Mouse (Mus musculus) lung, embryonic 14.5 days (tissue): ENCODE results near the gene Igf2r. TPM values are rescaled to one million over a fixed set of nuclear protein-coding genes. Genes with fewer than 3 reads are reported as not detected.
A peak's percentile ranks its signal among the peaks of the same experiment; 100 is the strongest.

Experiments
- ATAC-seq: fragments of 200-750 bp; cut with Nextera tagmentation; 2 replicates; pipeline ENCODE4 v1.8.0; 2017; ENCODE audit warnings: mild to moderate bottlenecking, moderate TSS enrichment, moderate library complexity; ENCODE audit not compliant: insufficient read depth
- DNase-seq: peaks from one replicate; pipeline ENCODE4 v3.0.0-alpha.2; 2015
- H3K27ac ChIP-seq: fragments of 300-500 bp; sonication (generic); 2 replicates; pipeline ENCODE4 v1.5.1; 2014; ENCODE audit warnings: low read depth, mild to moderate bottlenecking, moderate library complexity
- H3K27me3 ChIP-seq: fragments of 300-500 bp; sonication (generic); 2 replicates; pipeline ENCODE4 v1.6.1; 2014; ENCODE audit warnings: low read length, control low read depth; ENCODE audit not compliant: insufficient read depth
- H3K36me3 ChIP-seq: fragments of 300-500 bp; sonication (generic); 2 replicates; pipeline ENCODE4 v1.6.1; 2014; ENCODE audit warnings: control low read depth; ENCODE audit not compliant: insufficient read depth
- H3K4me1 ChIP-seq: fragments of 300-500 bp; sonication (generic); 2 replicates; pipeline ENCODE4 v1.6.1; 2014; ENCODE audit warnings: antibody characterized with exemption, control low read depth; ENCODE audit not compliant: insufficient read depth
- H3K4me2 ChIP-seq: fragments of 300-500 bp; sonication (generic); 2 replicates; pipeline ENCODE4 v1.6.1; 2014; ENCODE audit warnings: mild to moderate bottlenecking
- H3K4me3 ChIP-seq: fragments of 300-500 bp; sonication (generic); 2 replicates; pipeline ENCODE4 v1.5.1; 2014; ENCODE audit warnings: low read depth, low read length
- H3K9ac ChIP-seq: fragments of 300-500 bp; sonication (generic); 2 replicates; pipeline ENCODE4 v1.6.1; 2014
- H3K9me3 ChIP-seq: fragments of 300-500 bp; sonication (generic); 2 replicates; pipeline ENCODE4 v1.6.1; 2016; ENCODE audit warnings: low read depth, low read length, control low read depth
- CTCF ChIP-seq: IDR thresholded peaks from 2 replicates; pipeline ENCODE4 v1.5.1; 2016; ENCODE audit warnings: antibody characterized with exemption, low read depth
- WGBS: fragments of 180-500 bp; shearing (Covaris S2); extraction: QIAGEN DNeasy Blood & Tissue Kit; methylation state at CpG from one replicate; pipeline ENCODE4 v1.1.7; 2014; 5-methylcytosine and 5-hydroxymethylcytosine counted together
- polyA plus RNA-seq: library from polyadenylated mRNA; unstranded; fragments of >200 nt; fragmentation: Nextera tagmentation; extraction: Ambion mirVana; gene quantifications from 2 replicates; pipeline ENCODE4 v1.2.1, GENCODE M21; 2014

Igf2r gene
- polyA plus RNA-seq, 1 experiment from 2014 or later, result 87.0 TPM

DNA sequence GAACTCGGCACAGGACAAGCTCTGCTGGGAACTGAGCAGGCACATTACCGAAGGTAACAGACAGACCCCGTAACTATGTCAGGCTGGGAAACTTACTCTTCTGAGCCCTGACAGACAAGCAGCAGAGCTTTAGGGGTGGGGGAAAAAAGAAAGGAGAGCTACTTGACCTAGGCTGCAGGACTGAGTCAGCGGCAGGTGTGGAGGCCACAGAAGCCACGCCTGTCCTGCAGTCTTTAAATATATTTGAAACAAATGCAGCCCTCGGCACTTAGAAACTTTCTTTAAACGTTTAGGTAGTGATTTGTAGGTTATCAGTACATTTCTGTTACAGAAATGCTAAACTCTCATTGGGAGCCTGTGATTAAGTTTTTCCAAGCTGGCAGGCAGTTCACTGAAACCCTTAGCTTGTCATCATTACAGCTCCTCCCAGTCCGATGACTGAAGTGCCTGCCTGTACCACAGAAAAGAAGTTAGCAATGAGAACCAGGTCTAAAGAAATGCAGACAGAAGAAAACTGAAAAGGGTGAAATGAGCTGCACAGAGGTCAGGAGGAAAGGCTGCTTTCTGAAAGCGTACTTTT is 18.8 kb downstream of the Igf2r start:
- Histone ChIP-seq H3K4me2 (peak overlapping the region; percentile 51), H3K27me3 (no peaks in the 10 kb centered on the region), H3K4me3 (no peak overlapping the region), H3K36me3 (peaks cover 68% of the 10 kb centered on the region), H3K9me3 (no peaks in the 10 kb centered on the region), H3K27ac (peak overlapping the region; percentile 93), H3K9ac (peak overlapping the region; percentile 30; the same call in 1 of the 2 replicates), H3K4me1 (peaks cover 64% of the 10 kb centered on the region)
- ATAC-seq, result no peak
- no peak for TF ChIP-seq CTCF
- WGBS, result 34% methylated on average over 9 of the region's 9 CpGs
- DNase-seq, result no peak

DNA sequence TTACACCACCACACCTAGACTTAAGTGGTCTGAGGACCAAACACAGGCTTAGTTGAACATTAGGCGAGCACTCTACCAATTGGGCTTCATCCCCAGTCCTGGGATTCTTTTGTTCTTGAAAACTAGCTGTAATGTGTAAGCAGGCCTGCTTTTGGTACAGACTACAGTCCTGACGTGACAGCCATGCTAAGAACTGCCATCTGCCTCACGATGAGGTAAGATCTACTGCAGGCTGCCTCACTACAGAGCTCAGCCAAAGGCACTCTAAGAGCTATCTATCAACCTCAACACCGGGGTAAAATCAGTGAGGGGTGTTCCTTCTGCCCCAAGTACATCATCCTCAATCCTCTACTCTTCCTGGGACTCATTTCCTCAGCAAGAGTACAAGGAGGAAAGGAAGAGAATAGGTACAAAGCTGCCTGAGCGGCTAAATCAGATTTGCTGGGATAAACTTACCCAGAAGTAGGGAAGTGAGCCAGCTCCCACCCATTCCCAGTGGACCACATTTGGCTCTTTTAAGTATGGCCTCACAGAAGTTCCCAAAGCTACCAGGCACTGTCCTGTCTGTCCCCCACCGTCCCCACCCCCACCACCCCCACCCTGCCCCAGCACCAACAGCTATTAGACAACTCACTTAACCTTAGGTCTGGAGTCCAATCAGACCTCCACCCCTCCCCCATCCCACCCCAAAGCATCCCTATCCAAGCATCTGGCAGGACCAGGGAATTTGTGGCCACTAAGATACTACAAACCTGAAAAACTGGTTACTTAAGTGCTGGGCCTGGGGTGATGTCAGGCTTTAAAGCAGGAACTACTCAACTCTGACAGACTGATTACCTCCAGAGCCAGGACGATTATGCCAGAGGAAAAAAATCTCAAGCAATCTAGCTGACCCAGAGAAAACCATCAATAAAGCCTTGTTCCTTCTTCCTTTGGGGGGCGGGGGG is 19.8 kb downstream of the Igf2r start:
- H3K4me2 ChIP-seq, result peak overlapping the region; percentile 51
- peaks cover 69% of the 10 kb centered on the region for H3K36me3 ChIP-seq
- peaks cover 54% of the 10 kb centered on the region for H3K4me1 ChIP-seq
- H3K27ac ChIP-seq, result peak overlapping the region; percentile 93
- no peak overlapping the region for H3K9ac ChIP-seq
- H3K4me3 ChIP-seq, result no peak overlapping the region
- WGBS, result 17% methylated on average over 8 of the region's 8 CpGs
- ATAC-seq, result peak; percentile 74
- peak; percentile 81 for DNase-seq
- H3K27me3 ChIP-seq, result no peaks in the 10 kb centered on the region
- TF ChIP-seq CTCF, result no peak
- H3K9me3 ChIP-seq, result no peaks in the 10 kb centered on the region

DNA sequence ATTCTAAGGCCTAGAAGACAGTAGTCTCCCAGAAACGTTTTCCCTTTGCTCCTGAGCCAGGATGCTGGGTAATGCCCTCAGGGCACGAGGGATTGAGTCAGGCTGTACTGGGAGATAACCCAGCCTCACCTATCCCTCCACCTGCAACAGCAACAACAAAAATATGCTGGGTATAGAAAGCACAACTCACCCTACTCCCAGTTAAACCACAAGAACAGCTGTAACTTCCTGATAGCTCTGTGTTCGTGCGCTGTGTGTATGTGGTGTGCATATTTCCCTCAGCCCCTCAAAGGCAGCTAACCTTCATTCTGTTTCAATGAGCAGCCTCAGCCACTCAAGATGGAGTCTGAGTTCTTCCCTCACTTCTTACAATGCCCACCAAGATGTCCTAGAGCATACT is 23.7 kb downstream of the Igf2r start:
- Histone ChIP-seq H3K9me3 (peaks cover 23% of the 10 kb centered on the region), H3K4me2 (no peak overlapping the region), H3K27ac (no peak overlapping the region), H3K9ac (no peak overlapping the region), H3K4me1 (peaks cover 24% of the 10 kb centered on the region), H3K4me3 (no peak overlapping the region), H3K36me3 (peaks cover 83% of the 10 kb centered on the region), H3K27me3 (no peaks in the 10 kb centered on the region)
- DNase-seq (no peak), ATAC-seq (no peak)
- WGBS, result 74% methylated on average over 4 of the region's 4 CpGs
- TF ChIP-seq CTCF, result no peak

DNA sequence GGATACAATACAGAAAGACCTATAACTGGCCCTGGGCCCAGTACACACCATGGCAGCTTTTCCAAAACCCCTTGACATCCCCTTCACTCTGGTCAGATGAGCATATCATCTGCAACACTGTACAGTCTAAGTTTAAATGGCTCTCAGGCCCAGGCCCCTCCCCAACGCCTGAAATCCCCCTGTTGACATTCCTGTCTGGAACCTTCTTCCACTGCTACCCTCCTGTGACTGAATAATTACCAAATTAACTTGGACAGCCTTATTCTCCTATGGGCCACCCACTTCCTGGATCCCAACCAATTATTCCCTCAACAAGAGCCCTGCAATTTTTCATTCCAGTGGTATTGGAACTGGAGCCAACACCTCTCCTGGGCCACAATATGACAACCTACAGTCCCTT is 25.4 kb downstream of the Igf2r start:
- ATAC-seq (no peak), DNase-seq (no peak)
- Histone ChIP-seq H3K27me3 (no peaks in the 10 kb centered on the region), H3K4me3 (peak overlapping the region; percentile 61; the same call in 1 of the 2 replicates), H3K27ac (no peak overlapping the region), H3K9ac (no peak overlapping the region), H3K9me3 (peaks cover 23% of the 10 kb centered on the region), H3K4me1 (peaks cover 9% of the 10 kb centered on the region), H3K36me3 (peaks cover 96% of the 10 kb centered on the region), H3K4me2 (peak overlapping the region; percentile 53)
- no peak for TF ChIP-seq CTCF
- WGBS, result 46% methylated on average over 1 of the region's 1 CpGs

DNA sequence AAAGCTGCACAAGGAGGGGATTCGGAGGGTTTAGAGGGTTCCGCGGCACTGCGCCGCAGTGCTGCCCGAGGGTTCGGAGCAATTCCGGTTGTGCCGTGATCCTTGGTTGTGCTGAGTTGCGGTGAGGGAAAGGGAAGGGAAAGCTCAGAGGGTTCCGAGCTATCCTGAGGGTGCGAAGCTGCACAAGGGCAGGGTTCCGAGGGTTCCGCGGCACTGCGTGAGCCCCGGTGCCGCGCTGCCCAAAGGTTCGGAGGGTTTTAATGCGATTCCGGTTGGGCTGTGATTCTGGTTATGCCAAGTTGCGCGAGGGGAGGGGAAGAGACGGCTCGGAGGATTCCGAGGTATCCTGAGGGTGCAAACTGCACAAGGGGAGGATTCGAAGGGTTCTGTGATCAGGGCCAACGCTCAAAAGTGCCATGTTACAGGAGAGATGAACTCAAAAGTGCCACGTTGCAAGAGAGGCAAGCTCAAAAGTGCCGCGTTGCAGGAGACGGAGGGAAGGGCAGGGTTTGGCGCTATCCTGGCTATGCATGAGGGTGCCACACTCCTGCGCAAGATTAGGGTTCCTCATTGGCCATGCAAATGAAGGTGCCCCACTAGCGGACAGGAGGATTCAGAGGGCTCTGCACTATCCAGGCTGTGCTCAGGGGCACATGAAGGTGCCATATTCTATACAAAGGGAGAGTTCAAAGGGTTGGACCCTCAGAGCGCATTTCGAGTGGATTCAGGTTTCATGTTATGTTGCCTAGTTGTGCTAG is 27.1 kb downstream of the Igf2r start:
- DNase-seq (peak; percentile 54), ATAC-seq (peak; percentile 22; the same call in 1 of the 2 replicates)
- peak overlapping the region; percentile 83 for H3K27ac ChIP-seq
- peaks cover 96% of the 10 kb centered on the region for H3K36me3 ChIP-seq
- peaks cover 5% of the 10 kb centered on the region; the same call in 1 of the 2 replicates for H3K4me1 ChIP-seq
- H3K9me3 ChIP-seq, result peaks cover 23% of the 10 kb centered on the region
- H3K4me2 ChIP-seq, result peak overlapping the region; percentile 53
- H3K27me3 ChIP-seq, result no peaks in the 10 kb centered on the region
- WGBS, result 50% methylated on average over 38 of the region's 38 CpGs
- H3K4me3 ChIP-seq, result peak overlapping the region; percentile 61
- H3K9ac ChIP-seq, result peak overlapping the region; percentile 81
- no peak for TF ChIP-seq CTCF

DNA sequence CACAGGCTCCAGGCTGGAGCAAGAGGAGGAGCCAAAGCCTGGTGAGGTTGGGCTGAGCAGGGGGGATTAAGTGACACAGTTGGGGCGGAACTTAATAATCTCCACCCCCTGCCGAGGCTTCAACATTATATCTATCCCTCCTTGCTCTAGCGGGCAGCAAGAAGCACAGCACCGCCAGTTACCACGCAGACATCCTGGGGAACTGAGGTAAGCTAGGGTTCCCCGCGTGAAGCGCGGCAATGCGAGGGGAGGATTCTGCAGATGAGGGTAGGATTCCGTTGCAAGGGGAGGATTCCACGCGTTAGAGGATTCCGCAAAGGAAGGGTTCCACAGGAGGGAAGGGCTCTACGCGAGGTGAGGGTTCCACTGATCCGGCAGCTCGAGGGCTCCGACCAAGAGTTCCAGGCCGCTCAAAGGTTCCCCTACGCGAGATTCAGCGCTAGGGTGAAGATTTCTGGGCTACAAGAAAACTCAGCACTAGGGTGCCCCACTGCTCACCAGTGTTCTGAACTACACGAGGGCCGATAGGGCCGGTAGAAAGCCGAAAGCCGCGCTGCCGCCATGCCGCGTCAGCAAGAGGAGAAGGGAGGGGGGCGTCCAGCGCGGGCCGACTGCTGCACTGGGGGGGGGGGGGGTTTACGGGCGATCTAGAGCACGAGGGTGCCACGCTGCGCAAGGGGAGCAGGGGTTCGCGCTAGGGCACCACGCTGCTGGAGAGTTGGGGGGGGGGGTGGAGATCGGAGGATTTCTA is 28.1 kb downstream of the Igf2r start:
- peak overlapping the region; percentile 61 for H3K4me3 ChIP-seq
- peaks cover 23% of the 10 kb centered on the region for H3K9me3 ChIP-seq
- ATAC-seq (peak; percentile 90), DNase-seq (peak; percentile 91)
- peak; percentile 29 for TF ChIP-seq CTCF
- H3K9ac ChIP-seq, result peak overlapping the region; percentile 81
- H3K4me2 ChIP-seq, result peak overlapping the region; percentile 53
- H3K4me1 ChIP-seq, result peaks cover 5% of the 10 kb centered on the region; the same call in 1 of the 2 replicates
- H3K27ac ChIP-seq, result peak overlapping the region; percentile 83
- H3K36me3 ChIP-seq, result peaks cover 98% of the 10 kb centered on the region
- H3K27me3 ChIP-seq, result no peaks in the 10 kb centered on the region
- 62% methylated on average over 45 of the region's 45 CpGs for WGBS
